ENCODE assay signal across 8 mouse cellular contexts in genomic region chr11:85270631-85271030, GRCm38 (mm10). TPM values are rescaled to one million over a fixed set of nuclear protein-coding genes. Genes with fewer than 3 reads are reported as not detected.
DNase-seq lines count a peak whose midpoint lies in the region.

No protein-coding gene starts in this region.

- peak; percentile 27 for DNase-seq in gastrocnemius, postnatal 10 days
- no peak for DNase-seq in gastrocnemius, postnatal 36 days
- DNase-seq in ovary, postnatal 14 days (ENCODE audit: low spot score), result peak; percentile 33
- DNase-seq in ovary, postnatal 36 days (ENCODE audit: low spot score), result no peak
- DNase-seq in c-Kit-positive CD71-negative TER-119-negative erythroid progenitor cells, embryonic 14.5 days (ENCODE audit: low read depth), result peak; percentile 59
- DNase-seq in induced T-regulatory cell, adult 2 months (ENCODE audit: low read depth), result peak; percentile 80
- DNase-seq in mesoderm, embryonic 11.5 days (ENCODE audit: low read depth, low spot score), result peak; percentile 67
- peak; percentile 27 to 60 for DNase-seq in thymus, postnatal 36 days

- intact Hi-C loops in gastrocnemius, postnatal 36 days (cut with DNase I), result loop anchor here (5.0 kb wide), 1 partner anchor 67 kb away; no protein-coding TSS in a partner anchor

RNA-seq across cellular contexts. Expression of gene Appbp2, which starts 35.7 kb away (rescaled TPM):
- 10 to 100 TPM; 17.3 to 18.4 TPM for total RNA-seq in gastrocnemius, postnatal 10 days (2021)
- 1 to 10 TPM; 7.0 to 8.6 TPM for total RNA-seq in gastrocnemius, postnatal 36 days (2021)

RNA-seq across cellular contexts. Expression of gene Ppm1d, which starts 40.4 kb away (rescaled TPM):
- total RNA-seq in gastrocnemius, postnatal 10 days (2021), result 10 to 100 TPM in 1 of 2 experiments, 1 to 10 TPM in 1; 8.9 to 10.0 TPM
- total RNA-seq in gastrocnemius, postnatal 36 days (2021), result 1 to 10 TPM; 4.5 to 7.1 TPM

Comparison
In these comparisons a context has a peak if more than half of its experiments do, and no peak if none do; other contexts are left out.
1. DNase-seq: peak in gastrocnemius, postnatal 10 days (single experiment), ovary, postnatal 14 days (single experiment), c-Kit-positive CD71-negative TER-119-negative erythroid progenitor cells, embryonic 14.5 days (single experiment), induced T-regulatory cell, adult 2 months (single experiment), mesoderm, embryonic 11.5 days (single experiment) and thymus, postnatal 36 days (2 of 2); none in gastrocnemius, postnatal 36 days (0 of 2) and ovary, postnatal 36 days (single experiment).